Mouse (Mus musculus) liver (tissue): ENCODE results near the gene Ccdc180.

ENCODE experiments used
- DNase-seq: peaks from one replicate; pipeline ENCODE4 v3.0.0-alpha.2; 2020; ENCODE audit warnings: mixed read lengths

The Ccdc180 gene

DNA sequence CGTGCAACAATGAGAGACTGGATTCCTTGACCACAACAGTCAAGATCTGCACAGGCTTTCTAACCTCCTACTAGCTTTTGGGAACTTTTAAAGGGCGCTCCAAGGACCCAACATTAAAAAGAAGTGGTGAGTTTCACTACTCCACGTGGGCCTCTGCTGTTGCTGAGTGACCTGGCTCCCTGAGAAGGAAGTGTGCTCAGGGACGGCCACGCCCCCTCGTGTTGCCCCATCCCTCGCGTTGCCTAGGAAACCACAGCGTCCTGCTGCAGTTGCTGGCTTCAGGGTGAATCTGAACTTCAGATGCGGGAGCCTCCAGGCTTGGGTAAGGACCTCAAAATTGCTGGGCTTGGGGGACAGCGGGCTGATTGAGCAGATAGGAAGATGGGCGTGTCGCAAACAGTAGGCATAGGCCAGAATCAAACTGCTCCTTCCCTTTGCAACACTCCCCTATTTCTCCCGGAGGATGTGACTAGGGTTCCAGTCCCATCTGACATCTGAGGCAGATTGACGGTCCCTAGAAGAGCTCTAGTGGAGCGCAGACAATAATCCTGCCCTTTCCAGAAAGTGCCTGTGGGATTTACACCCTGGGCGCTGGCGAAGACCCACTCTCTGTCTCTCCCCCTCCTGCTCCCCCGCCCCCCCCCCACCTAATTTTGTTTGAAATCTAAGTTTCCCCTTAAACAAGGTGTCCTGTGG is at the start of gene Ccdc180:
TSS of gene Ccdc180 (plus strand) at position 238 of the 696 bp plus-strand sequence.
- peak; percentile 77 for DNase-seq

GRCm38 (mm10) chr4:45844355-45844754 is 45.7 kb upstream of the Ccdc180 start:
- DNase-seq: peak; percentile 39

- no peak for DNase-seq
These were observed 43.8 kb upstream of the Ccdc180 start for GRCm38 (mm10) chr4:45846263-45846662.

- no peak for DNase-seq
These were observed 41.8 kb upstream of the Ccdc180 start, which contains the start of gene Stra6l for GRCm38 (mm10) chr4:45848109-45848824. TSS of gene Stra6l (plus strand) at chr4:45848664.

DNA sequence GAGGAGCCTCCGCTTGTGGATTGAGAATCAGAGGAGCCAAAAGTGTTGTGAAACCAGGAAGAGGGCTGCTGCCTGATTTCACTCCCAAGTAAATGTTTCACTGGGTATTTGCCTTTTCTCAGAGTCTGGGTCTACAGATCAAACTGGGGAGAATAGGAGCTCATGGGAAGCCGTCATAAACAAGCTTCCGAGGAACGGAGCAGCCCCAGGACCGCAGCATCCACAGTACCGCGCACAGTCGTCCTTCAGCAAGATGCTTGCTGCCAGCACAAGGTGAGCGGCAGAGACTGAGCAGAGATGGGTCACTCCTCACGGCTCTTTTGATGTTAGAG is 41.3 kb upstream of the Ccdc180 start:
- no peak for DNase-seq

- DNase-seq: no peak
These were observed 40.7 kb upstream of the Ccdc180 start for GRCm38 (mm10) chr4:45849419-45849818.

DNA sequence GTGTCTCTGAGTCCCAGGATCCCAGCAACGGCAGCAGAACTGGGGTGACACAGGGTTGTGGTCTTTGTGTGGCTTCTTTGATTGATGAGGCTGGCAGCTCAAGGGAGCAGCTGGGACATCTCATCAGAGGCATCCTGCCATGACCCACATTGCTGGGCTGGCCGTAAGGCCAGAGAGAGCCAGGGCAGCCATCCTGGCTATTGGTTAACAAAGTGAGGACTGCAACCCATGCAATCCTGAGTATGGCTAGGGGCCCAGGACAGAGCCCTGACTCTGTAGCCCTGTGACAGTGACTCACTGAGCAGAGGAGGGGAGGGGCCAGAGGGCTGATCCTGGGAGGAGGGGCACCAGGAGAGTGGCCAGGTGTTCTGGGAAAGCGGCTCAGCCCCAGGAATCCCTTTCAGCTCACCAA is 38.5 kb upstream of the Ccdc180 start:
- peak; percentile 41 for DNase-seq

GRCm38 (mm10) chr4:45853496-45854246 is 36.4 kb upstream of the Ccdc180 start:
- DNase-seq: no peak

GRCm38 (mm10) chr4:45855803-45856424 is 34.2 kb upstream of the Ccdc180 start:
- DNase-seq: peak; percentile 59

DNA sequence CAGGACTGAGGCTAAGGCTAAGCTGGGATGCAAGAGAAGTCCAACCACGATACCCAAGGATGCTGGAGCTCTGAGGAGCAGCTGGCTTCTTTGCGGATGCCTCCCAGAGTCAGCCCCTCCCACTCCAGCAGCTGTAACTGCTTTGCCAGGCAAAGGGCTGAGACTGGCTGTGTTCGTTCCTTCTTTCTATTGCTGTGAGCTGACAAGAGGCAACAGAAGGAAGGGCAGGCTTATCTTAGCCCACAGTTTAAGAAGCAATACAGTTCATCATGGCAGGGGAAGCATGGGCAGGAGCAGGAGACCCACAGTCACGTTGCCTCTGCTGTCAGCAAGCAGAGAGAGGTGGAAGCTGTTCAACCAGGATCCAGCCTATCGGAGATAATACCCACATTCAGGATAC is 28.9 kb upstream of the Ccdc180 start:
- no peak for DNase-seq

DNA sequence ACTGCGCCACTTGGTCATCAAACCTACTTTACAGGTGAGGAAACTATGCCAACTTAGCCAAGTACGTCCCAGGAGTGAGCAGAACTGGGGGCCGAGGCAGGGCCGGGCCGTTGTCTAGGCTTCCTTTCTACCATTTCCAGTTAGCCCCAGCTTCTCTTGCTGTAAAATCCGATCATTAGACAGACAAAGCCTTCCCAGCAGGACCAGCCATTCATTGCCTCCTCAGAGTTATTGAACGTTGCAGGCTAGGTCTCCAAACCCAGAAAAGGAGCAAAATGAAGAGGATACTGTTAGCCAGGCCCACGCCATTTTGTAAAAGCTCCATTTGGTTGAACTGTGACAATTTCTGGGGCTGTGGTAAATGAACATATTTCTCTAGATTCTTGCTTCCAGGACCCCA is 22.7 kb upstream of the Ccdc180 start:
- no peak for DNase-seq

DNA sequence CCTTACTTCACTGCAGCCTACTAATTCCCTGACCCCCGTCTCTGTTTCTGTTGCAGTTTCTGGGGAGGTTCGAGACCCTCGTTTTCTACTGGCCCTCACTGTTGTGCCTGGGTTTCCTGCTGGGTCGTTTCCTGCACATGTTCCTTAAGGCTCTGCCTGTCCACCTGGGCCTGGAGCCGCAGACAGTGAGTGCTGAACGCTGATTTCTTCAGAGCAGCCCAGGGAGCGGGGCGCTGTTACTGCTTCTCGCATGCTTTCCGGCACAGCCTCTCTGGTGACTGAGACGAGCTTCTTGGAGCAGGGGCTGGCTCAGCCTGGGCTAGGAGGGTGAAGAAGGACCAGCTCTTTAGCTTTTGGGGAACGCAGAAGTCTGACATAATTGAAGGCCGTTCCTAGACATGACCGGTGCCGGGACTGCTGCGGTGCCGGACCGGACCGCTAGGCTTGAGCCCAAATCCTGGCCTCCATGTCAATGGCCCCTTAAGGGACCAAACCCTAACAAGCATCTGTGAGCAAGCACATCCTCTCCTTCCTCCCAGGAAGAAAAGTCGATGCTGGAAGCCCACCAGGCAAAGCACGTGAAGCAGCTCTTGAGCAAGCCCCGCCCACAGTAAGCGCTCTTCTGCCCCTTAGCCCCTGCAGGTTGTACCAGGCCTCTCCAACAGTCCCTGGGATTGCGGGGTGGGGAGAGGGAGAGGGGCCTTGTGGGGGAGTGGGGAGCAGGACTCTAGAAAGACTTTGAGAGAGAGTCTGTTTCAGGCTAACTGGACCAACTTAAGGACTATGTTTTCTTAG is 20.9 kb upstream of the Ccdc180 start:
- no peak for DNase-seq

DNA sequence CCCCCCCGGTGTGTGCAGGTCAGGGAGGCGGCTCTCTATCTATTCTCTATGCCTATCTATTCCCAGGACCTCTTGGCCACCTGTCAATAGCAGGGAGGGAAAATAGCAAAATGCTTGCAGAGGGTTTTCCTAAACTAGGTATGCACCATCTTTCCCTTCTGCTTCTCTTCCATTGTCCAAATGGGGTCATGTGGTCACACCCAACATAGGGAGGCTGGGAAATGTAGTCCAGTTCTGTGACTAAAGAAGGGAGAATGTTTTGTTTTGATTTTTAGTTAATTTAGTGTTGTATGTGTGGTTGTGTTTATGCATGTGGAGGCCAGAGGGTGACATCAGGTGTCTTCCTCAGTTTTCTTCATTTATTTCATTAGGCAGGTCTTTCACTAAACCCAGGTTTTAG is 18.0 kb upstream of the Ccdc180 start:
- no peak for DNase-seq

DNA sequence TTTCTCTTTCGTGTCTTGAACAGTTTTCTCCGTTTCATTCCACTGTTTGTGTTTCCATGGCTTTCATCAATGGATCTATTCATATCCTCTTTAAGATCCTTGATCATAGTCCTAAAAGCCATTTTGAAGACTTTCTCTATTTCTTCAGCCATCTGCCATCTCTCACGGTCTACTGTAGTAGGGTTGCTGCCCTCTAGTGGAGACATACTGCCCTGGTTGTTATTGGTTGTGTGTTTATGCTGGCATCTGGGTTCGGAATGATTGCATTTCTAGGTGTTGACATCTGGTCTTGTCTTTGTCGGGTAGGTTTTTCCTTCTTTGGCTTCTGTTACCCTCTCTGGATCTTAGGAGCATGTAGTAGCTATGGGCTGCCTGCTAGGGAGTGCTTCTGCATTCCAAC is 11.2 kb upstream of the Ccdc180 start:
- peak; percentile 19 for DNase-seq

- no peak for DNase-seq
These were observed 7.6 kb upstream of the Ccdc180 start for GRCm38 (mm10) chr4:45882521-45882920.

DNA sequence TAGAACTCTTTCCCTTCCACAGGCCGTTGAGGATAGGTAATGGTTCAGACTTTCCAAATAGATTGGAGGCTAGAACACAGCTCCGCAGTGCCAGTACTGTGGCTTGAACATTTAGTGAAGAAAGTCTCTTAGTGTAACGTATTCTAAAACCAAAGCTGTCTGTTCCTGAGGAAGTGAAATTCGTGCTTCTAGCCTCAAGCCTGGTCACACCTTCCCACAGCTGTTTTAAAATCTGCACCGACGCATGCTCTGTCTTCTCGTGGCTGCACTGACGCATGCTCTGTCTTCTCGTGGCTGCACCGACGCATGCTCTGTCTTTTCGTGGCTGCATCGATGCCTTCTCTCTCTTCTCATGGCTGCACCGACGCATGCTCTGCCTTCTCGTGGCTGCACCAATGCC is 6.9 kb upstream of the Ccdc180 start:
- no peak for DNase-seq

GRCm38 (mm10) chr4:45889487-45889886 is 616 bp upstream of the Ccdc180 start:
- DNase-seq: no peak

- DNase-seq: no peak
These were observed 6.5 kb downstream of the Ccdc180 start for GRCm38 (mm10) chr4:45896425-45897081.

GRCm38 (mm10) chr4:45898413-45898812 is 8.3 kb downstream of the Ccdc180 start:
- DNase-seq: no peak

DNA sequence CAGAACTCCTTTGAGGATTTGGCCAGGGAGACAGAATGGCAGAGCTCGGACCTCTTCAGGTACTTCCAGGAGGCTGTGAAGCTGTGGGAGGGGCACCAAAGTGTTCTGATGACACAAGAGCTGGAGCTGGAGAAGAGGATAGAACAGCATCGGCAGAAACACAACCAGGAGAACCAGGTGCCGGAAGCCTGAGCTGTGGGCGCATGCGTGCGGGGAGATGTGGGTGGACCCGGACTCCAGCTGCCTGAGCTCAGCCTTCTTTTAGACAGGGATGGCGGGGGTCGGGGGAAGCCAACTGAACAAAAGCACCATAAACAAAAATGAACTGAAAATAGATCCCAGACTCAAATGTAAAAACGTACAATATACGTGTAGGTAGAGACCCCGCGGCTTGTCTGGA is 19.2 kb downstream of the Ccdc180 start:
- no peak for DNase-seq

DNA sequence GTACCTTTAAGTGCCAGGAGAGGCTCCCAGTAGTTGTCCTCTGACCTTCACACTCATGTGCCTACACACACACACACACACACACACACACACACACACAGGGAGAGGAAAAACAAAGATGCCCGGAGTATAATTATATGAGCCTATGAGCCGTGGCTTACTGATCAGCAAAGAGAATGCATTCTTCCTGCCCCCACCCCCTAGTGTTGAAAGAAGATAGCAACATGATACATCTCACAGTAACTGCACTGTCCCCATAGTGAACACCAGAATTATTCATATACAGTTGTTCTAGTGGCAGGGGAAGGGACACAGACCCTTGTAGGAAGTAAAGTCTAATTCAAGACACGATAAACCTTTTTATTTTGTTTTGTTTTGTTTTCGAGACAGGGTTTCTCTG is 19.8 kb downstream of the Ccdc180 start:
- DNase-seq: no peak

GRCm38 (mm10) chr4:45911256-45911655 is 21.2 kb downstream of the Ccdc180 start:
- no peak for DNase-seq
